Mouse (Mus musculus) forebrain, embryonic 15.5 days (tissue): ENCODE results near the gene 1700022I11Rik. TPM values are rescaled to one million over a fixed set of nuclear protein-coding genes. Genes with fewer than 3 reads are reported as not detected.

Experiments used
- ATAC-seq: fragments of 200-750 bp; cut with Nextera tagmentation; replicated peaks from 2 replicates; pipeline ENCODE4 v1.8.0; 2017; ENCODE audit warnings: mild to moderate bottlenecking, moderate TSS enrichment, moderate library complexity
- H3K27ac ChIP-seq: fragments of 300-500 bp; sonication (generic); replicated peaks from 2 replicates; pipeline ENCODE4 v1.5.1; 2015; ENCODE audit warnings: mild to moderate bottlenecking, inconsistent platforms
- H3K27me3 ChIP-seq: fragments of 300-500 bp; sonication (generic); 2 replicates; pipeline ENCODE4 v1.6.1; 2015; ENCODE audit warnings: inconsistent platforms
- H3K36me3 ChIP-seq: fragments of 300-500 bp; sonication (generic); 2 replicates; pipeline ENCODE4 v1.6.1; 2015; ENCODE audit warnings: mild to moderate bottlenecking, inconsistent platforms
- H3K4me1 ChIP-seq: fragments of 300-500 bp; sonication (generic); 2 replicates; pipeline ENCODE4 v1.6.1; 2015; ENCODE audit warnings: inconsistent platforms
- H3K4me2 ChIP-seq: fragments of 300-500 bp; sonication (generic); replicated peaks from 2 replicates; pipeline ENCODE4 v1.6.1; 2015; ENCODE audit warnings: mild to moderate bottlenecking, inconsistent platforms
- H3K4me3 ChIP-seq: fragments of 300-500 bp; sonication (generic); 2 replicates; pipeline ENCODE4 v1.5.1; 2015; ENCODE audit warnings: mild to moderate bottlenecking, inconsistent platforms
- H3K9ac ChIP-seq: fragments of 300-500 bp; sonication (generic); replicated peaks from 2 replicates; pipeline ENCODE4 v1.6.1; 2015; ENCODE audit warnings: mild to moderate bottlenecking, inconsistent platforms
- H3K9me3 ChIP-seq: fragments of 300-500 bp; sonication (generic); 2 replicates; pipeline ENCODE4 v1.6.1; 2016; ENCODE audit warnings: inconsistent platforms
- WGBS: fragments of 180-500 bp; shearing (Covaris S2); methylation state at CpG from one replicate; pipeline ENCODE4 v1.1.7; 2015; ENCODE audit warnings: mixed read lengths; 5-methylcytosine and 5-hydroxymethylcytosine counted together
- polyA plus RNA-seq: library from polyadenylated mRNA; unstranded; fragments of >200 nt; fragmentation: Nextera tagmentation; extraction: Ambion mirVana; gene quantifications from 2 replicates; pipeline ENCODE4 v1.2.1, GENCODE M21; 2015

1700022I11Rik gene
- polyA plus RNA-seq, 1 experiment from 2014 or later, result 0.41 TPM

DNA sequence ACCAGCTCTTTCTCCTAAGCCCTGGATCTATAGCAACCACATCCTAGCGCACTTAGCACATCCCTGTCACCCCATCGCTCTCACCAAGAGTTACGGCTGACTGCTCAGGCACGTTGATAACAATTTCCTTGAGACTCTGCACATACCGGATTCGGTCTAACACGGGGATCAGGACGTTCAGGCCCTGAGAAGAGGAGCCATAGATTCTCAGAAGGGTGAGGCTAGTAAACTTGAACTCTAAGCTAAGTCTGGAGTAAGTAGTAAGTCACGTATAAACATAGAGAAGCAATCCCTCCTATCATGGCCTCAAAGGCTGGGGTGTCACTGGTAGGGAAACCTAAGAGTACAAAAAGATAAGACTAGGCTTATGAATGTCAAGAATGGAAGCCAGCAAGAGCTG, 60.9 kb downstream of the 1700022I11Rik start:
- WGBS, result 77% methylated on average over 9 of the region's 9 CpGs
- peaks cover 59% of the 10 kb centered on the region for H3K36me3 ChIP-seq
- no peak for ATAC-seq

DNA sequence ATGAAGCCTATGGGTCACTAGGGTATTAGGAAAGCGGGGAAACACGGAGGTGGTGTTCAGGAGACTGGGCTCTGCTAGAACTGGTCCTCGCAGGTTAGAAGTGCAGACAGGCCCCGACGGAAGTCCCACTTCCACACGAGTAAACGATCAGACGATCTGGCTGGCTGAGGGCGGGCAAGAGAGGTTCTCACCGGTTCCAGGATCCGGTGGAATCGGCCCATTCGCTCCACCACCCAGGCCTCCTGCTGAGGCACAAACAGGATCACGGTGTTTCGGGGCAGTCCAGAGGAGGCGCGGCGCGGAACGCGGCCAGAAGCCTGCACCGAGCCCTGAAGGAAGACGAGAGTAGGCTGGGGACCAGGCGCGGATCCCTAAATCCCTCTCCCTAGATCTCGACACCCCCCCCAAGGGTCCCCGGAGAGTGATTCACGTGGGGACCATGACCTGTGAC, 61.4 kb downstream of the 1700022I11Rik start:
- 3% methylated on average over 28 of the region's 28 CpGs for WGBS
- Histone ChIP-seq H3K27me3 (no peaks in the 10 kb centered on the region), H3K4me1 (peaks cover 21% of the 10 kb centered on the region), H3K9ac (peak overlapping the region; percentile 82), H3K27ac (peak overlapping the region; percentile 90), H3K4me3 (peak overlapping the region; percentile 64), H3K36me3 (peaks cover 64% of the 10 kb centered on the region), H3K4me2 (peak overlapping the region; percentile 71), H3K9me3 (no peaks in the 10 kb centered on the region)
- peak; percentile 64 for ATAC-seq

More for the DNA sequence above, 60.9 kb downstream of the 1700022I11Rik start:
- Histone ChIP-seq H3K4me3 (peak overlapping the region; percentile 64), H3K9me3 (no peaks in the 10 kb centered on the region), H3K9ac (peak overlapping the region; percentile 82), H3K4me1 (peaks cover 21% of the 10 kb centered on the region), H3K4me2 (peak overlapping the region; percentile 71), H3K27ac (peak overlapping the region; percentile 90), H3K27me3 (no peaks in the 10 kb centered on the region)

DNA sequence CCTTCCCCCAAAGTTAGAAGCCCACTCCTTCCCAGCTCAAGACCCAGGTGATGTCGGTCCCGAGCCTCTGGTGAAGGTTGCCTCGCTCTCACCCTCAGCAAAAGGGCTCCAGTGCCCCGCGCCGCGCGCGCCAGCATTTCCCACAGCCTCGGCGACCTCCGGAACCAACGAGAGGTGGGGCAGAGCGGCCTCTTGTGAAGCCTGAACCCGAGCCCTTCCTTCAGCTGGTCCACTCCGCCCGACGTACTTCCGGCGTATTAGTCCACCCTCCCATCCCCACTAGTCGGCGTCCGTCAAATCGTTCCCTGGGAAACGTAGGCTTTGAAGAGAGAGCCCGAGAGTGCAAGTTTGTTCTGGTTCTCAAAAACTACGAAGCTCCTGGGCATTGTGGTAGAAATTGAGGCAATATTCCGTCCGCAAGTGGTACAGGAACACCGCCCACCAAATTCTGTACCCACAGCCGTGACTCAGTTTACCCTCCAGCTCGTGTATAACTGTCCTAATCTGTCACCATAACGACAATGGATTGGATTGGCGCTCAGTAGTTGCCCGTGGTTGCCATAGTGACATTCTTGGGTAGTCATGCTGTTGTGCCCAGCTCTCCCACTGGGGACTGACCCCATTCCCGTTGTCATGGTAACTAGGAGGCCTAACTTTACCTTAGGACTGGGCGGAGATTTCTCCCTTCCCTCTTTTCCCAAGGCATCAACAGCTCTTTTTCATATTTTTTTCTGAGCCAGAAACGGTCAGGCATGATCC, 62.0 kb downstream of the 1700022I11Rik start, which contains the start of gene Stoml2:
Stoml2 (minus strand) TSS at position 474 of the 759 bp plus-strand sequence.
- Histone ChIP-seq H3K9me3 (no peaks in the 10 kb centered on the region), H3K4me1 (peaks cover 21% of the 10 kb centered on the region), H3K27me3 (no peaks in the 10 kb centered on the region), H3K4me2 (peak within 1 kb of the TSS; percentile 71), H3K4me3 (peak within 1 kb of the TSS; percentile 64), H3K9ac (peak within 1 kb of the TSS; percentile 82), H3K27ac (peak within 1 kb of the TSS; percentile 90), H3K36me3 (peaks cover 69% of the 10 kb centered on the region)
- ATAC-seq, result peak; percentile 97
- under 1% methylated on average over 38 of the region's 38 CpGs for WGBS

DNA sequence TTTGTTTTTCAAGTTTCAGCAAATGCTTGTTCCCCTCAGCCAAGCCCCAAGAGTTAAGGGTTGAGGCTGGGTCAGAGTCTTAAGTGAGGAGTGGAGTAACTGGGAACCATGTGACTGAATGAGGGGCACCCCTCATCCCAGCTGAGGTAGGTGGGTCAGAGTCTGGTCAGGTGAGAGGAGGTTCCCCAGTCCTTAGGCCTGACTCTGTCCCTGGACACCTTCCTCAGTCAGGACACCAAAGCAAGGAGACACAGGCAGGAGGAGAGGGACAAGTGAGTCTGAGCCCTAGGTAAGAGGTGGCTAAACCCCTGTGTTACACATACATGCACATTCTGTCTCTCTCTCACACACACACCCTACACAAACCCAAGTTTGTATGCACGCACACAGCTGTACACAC, 63.1 kb downstream of the 1700022I11Rik start:
- Histone ChIP-seq H3K9me3 (no peaks in the 10 kb centered on the region), H3K36me3 (peaks cover 64% of the 10 kb centered on the region), H3K4me1 (peaks cover 26% of the 10 kb centered on the region), H3K27me3 (no peaks in the 10 kb centered on the region), H3K4me3 (no peak overlapping the region), H3K4me2 (no peak overlapping the region), H3K9ac (no peak overlapping the region), H3K27ac (peak overlapping the region; percentile 90)
- ATAC-seq, result no peak
- WGBS, result 92% methylated on average over 1 of the region's 1 CpGs

Other genes starting within 250 kb of the 1700022I11Rik start
- gene 4930578G10Rik, start 234.1 kb upstream of the 1700022I11Rik start, polyA plus RNA-seq, result 0.70 and 0.98 TPM in 2 replicates
- gene Ccl19, start 213.0 kb upstream of the 1700022I11Rik start, polyA plus RNA-seq, result 0.43 and 0.51 TPM in 2 replicates
- gene Ccl21a, start 195.6 kb upstream of the 1700022I11Rik start, polyA plus RNA-seq, result 0.59 and 0.80 TPM in 2 replicates
- gene Fam205a1, start 115.7 kb upstream of the 1700022I11Rik start, polyA plus RNA-seq, result 0.05 TPM in 1 of 2 replicates, not detected in the other
- gene Gm12394, start 112.8 kb upstream of the 1700022I11Rik start, polyA plus RNA-seq, result 0.41 and 0.51 TPM in 2 replicates
- 1.6 and 1.8 TPM in 2 replicates for gene Fam205c, start 95.4 kb upstream of the 1700022I11Rik start, polyA plus RNA-seq
- gene Phf24, start 52.9 kb upstream of the 1700022I11Rik start, polyA plus RNA-seq, result 20.5 and 22.2 TPM in 2 replicates
- 49.3 and 55.1 TPM in 2 replicates for gene Dnajb5, start 19.8 kb upstream of the 1700022I11Rik start, polyA plus RNA-seq
- 505 and 521 TPM in 2 replicates for gene Vcp, start 30.9 kb downstream of the 1700022I11Rik start, polyA plus RNA-seq
- 28.1 and 29.9 TPM in 2 replicates for gene Fancg, start 40.9 kb downstream of the 1700022I11Rik start, polyA plus RNA-seq
- gene Pigo, start 56.2 kb downstream of the 1700022I11Rik start, polyA plus RNA-seq, result 23.2 and 23.8 TPM in 2 replicates
- gene Stoml2, start 62.1 kb downstream of the 1700022I11Rik start, polyA plus RNA-seq, result 259 and 263 TPM in 2 replicates
- gene Fam214b, start 76.6 kb downstream of the 1700022I11Rik start, polyA plus RNA-seq, result 44.8 and 45.3 TPM in 2 replicates
- 17.9 and 18.7 TPM in 2 replicates for gene Unc13b, start 89.3 kb downstream of the 1700022I11Rik start, polyA plus RNA-seq